Mouse (Mus musculus): ENCODE measurements around the gene Ccdc91. TPM values are rescaled to one million over a fixed set of nuclear protein-coding genes. Genes with fewer than 3 reads are reported as not detected.
A peak's percentile ranks its signal among the peaks of the same experiment; 100 is the strongest.

The Ccdc91 gene
- polyA plus RNA-seq (2015; fragmentation: Nextera tagmentation; extraction: Ambion mirVana), result 25.2 and 26.5 TPM in 2 replicates

GRCm38 (mm10) chr6:147475727-147476613 is at the start of gene Ccdc91:
Gene Ccdc91, plus strand, starts transcription at chr6:147475828.
- H3K27me3 ChIP-seq (replicated peaks), result no peaks in the 10 kb centered on the region
- ATAC-seq, result peak; percentile 99
- peak within 1 kb of the TSS; percentile 81 for H3K27ac ChIP-seq
- H3K4me3 ChIP-seq (replicated peaks), result peak within 1 kb of the TSS; percentile 63
- no peaks in the 10 kb centered on the region for H3K36me3 ChIP-seq
- peaks cover 4% of the 10 kb centered on the region; the same call in 1 of the 2 replicates for H3K4me1 ChIP-seq (replicated peaks)
- no peaks in the 10 kb centered on the region for H3K9me3 ChIP-seq
- peak within 1 kb of the TSS; percentile 79 for H3K4me2 ChIP-seq (replicated peaks)
- under 1% methylated on average over 78 of the region's 78 CpGs for WGBS
- H3K9ac ChIP-seq, result peak within 1 kb of the TSS; percentile 71

GRCm38 (mm10) chr6:147426927-147427487 is 48.6 kb upstream of the Ccdc91 start:
- Histone ChIP-seq H3K27me3 (replicated peaks) (no peaks in the 10 kb centered on the region), H3K9ac (no peak overlapping the region), H3K4me1 (replicated peaks) (no peaks in the 10 kb centered on the region), H3K4me3 (replicated peaks) (no peak overlapping the region), H3K9me3 (no peaks in the 10 kb centered on the region), H3K4me2 (replicated peaks) (no peak overlapping the region), H3K27ac (no peak overlapping the region), H3K36me3 (no peaks in the 10 kb centered on the region)
- 79% methylated on average over 11 of the region's 11 CpGs for WGBS
- no peak for ATAC-seq

GRCm38 (mm10) chr6:147455775-147456174 is 19.9 kb upstream of the Ccdc91 start:
- ATAC-seq, result no peak

GRCm38 (mm10) chr6:147458637-147459301 is 16.9 kb upstream of the Ccdc91 start:
- no peak for ATAC-seq
- Histone ChIP-seq H3K27me3 (replicated peaks) (no peaks in the 10 kb centered on the region), H3K9ac (no peak overlapping the region), H3K4me2 (replicated peaks) (no peak overlapping the region), H3K4me3 (replicated peaks) (no peak overlapping the region), H3K36me3 (no peaks in the 10 kb centered on the region), H3K9me3 (no peaks in the 10 kb centered on the region), H3K27ac (no peak overlapping the region), H3K4me1 (replicated peaks) (no peaks in the 10 kb centered on the region)
- 86% methylated on average over 11 of the region's 11 CpGs for WGBS

More at GRCm38 (mm10) chr6:147455775-147456174, 19.9 kb upstream of the Ccdc91 start:
- no peaks in the 10 kb centered on the region for H3K4me1 ChIP-seq (replicated peaks)
- H3K27ac ChIP-seq, result no peak overlapping the region
- H3K27me3 ChIP-seq (replicated peaks), result no peaks in the 10 kb centered on the region
- no peaks in the 10 kb centered on the region for H3K36me3 ChIP-seq
- no peaks in the 10 kb centered on the region for H3K9me3 ChIP-seq
- no peak overlapping the region for H3K4me2 ChIP-seq (replicated peaks)
- H3K4me3 ChIP-seq (replicated peaks), result no peak overlapping the region
- no peak overlapping the region for H3K9ac ChIP-seq
- 90% methylated on average over 5 of the region's 5 CpGs for WGBS

GRCm38 (mm10) chr6:147470016-147470415 is 5.6 kb upstream of the Ccdc91 start:
- WGBS, result 43% methylated on average over 5 of the region's 5 CpGs
- no peaks in the 10 kb centered on the region for H3K9me3 ChIP-seq
- no peak overlapping the region for H3K27ac ChIP-seq
- H3K4me2 ChIP-seq (replicated peaks), result no peak overlapping the region
- H3K36me3 ChIP-seq, result no peaks in the 10 kb centered on the region
- ATAC-seq, result no peak
- H3K4me1 ChIP-seq (replicated peaks), result no peaks in the 10 kb centered on the region
- no peak overlapping the region for H3K4me3 ChIP-seq (replicated peaks)
- no peaks in the 10 kb centered on the region for H3K27me3 ChIP-seq (replicated peaks)
- H3K9ac ChIP-seq, result no peak overlapping the region

GRCm38 (mm10) chr6:147481141-147481540 is 5.5 kb downstream of the Ccdc91 start:
- no peaks in the 10 kb centered on the region for H3K27me3 ChIP-seq (replicated peaks)
- no peak for ATAC-seq
- WGBS, result 91% methylated on average over 5 of the region's 5 CpGs
- no peaks in the 10 kb centered on the region for H3K36me3 ChIP-seq
- H3K27ac ChIP-seq, result no peak overlapping the region
- H3K9me3 ChIP-seq, result no peaks in the 10 kb centered on the region
- H3K4me2 ChIP-seq (replicated peaks), result no peak overlapping the region
- no peak overlapping the region for H3K9ac ChIP-seq
- H3K4me3 ChIP-seq (replicated peaks), result no peak overlapping the region
- H3K4me1 ChIP-seq (replicated peaks), result peaks cover 4% of the 10 kb centered on the region; the same call in 1 of the 2 replicates

GRCm38 (mm10) chr6:147490120-147490519 is 14.5 kb downstream of the Ccdc91 start:
- no peak for ATAC-seq
- Histone ChIP-seq H3K9me3 (no peaks in the 10 kb centered on the region), H3K4me3 (replicated peaks) (no peak overlapping the region), H3K27me3 (replicated peaks) (no peaks in the 10 kb centered on the region), H3K27ac (no peak overlapping the region), H3K9ac (no peak overlapping the region), H3K36me3 (no peaks in the 10 kb centered on the region), H3K4me2 (replicated peaks) (no peak overlapping the region), H3K4me1 (replicated peaks) (no peaks in the 10 kb centered on the region)
- 94% methylated on average over 3 of the region's 3 CpGs for WGBS

- 90% methylated on average over 4 of the region's 4 CpGs for WGBS
- H3K36me3 ChIP-seq, result no peaks in the 10 kb centered on the region
- H3K4me2 ChIP-seq (replicated peaks), result no peak overlapping the region
- ATAC-seq, result no peak
- no peaks in the 10 kb centered on the region for H3K27me3 ChIP-seq (replicated peaks)
- no peaks in the 10 kb centered on the region for H3K4me1 ChIP-seq (replicated peaks)
- no peaks in the 10 kb centered on the region for H3K9me3 ChIP-seq
- no peak overlapping the region for H3K9ac ChIP-seq
- no peak overlapping the region for H3K4me3 ChIP-seq (replicated peaks)
- H3K27ac ChIP-seq, result no peak overlapping the region
Observed at GRCm38 (mm10) chr6:147492551-147492950, 16.9 kb downstream of the Ccdc91 start.

GRCm38 (mm10) chr6:147501439-147501838 is 25.8 kb downstream of the Ccdc91 start:
- 0 out of 2 replicates have a peak, but pooled peaks cover 4% of the 10 kb centered on the region for H3K4me1 ChIP-seq (replicated peaks)
- no peak overlapping the region for H3K27ac ChIP-seq
- H3K4me2 ChIP-seq (replicated peaks), result no peak overlapping the region
- H3K9me3 ChIP-seq, result no peaks in the 10 kb centered on the region
- ATAC-seq, result no peak
- H3K4me3 ChIP-seq (replicated peaks), result no peak overlapping the region
- WGBS, result 85% methylated on average over 3 of the region's 3 CpGs
- no peaks in the 10 kb centered on the region for H3K27me3 ChIP-seq (replicated peaks)
- H3K36me3 ChIP-seq, result no peaks in the 10 kb centered on the region
- no peak overlapping the region for H3K9ac ChIP-seq

- no peak for ATAC-seq
- Histone ChIP-seq H3K4me2 (replicated peaks) (no peak overlapping the region), H3K27ac (no peak overlapping the region), H3K9ac (no peak overlapping the region), H3K4me3 (replicated peaks) (no peak overlapping the region), H3K9me3 (no peaks in the 10 kb centered on the region), H3K27me3 (replicated peaks) (no peaks in the 10 kb centered on the region), H3K36me3 (no peaks in the 10 kb centered on the region), H3K4me1 (replicated peaks) (0 out of 2 replicates have a peak, but pooled peaks cover 4% of the 10 kb centered on the region)
- WGBS, result 50% methylated on average over 9 of the region's 9 CpGs
Observed at GRCm38 (mm10) chr6:147506074-147506473, 30.4 kb downstream of the Ccdc91 start.

- ATAC-seq, result no peak
- Histone ChIP-seq H3K27ac (no peak overlapping the region), H3K4me1 (replicated peaks) (0 out of 2 replicates have a peak, but pooled peaks cover 4% of the 10 kb centered on the region), H3K27me3 (replicated peaks) (no peaks in the 10 kb centered on the region), H3K9me3 (no peaks in the 10 kb centered on the region), H3K36me3 (no peaks in the 10 kb centered on the region), H3K4me3 (replicated peaks) (no peak overlapping the region), H3K9ac (no peak overlapping the region), H3K4me2 (replicated peaks) (no peak overlapping the region)
- 70% methylated on average over 10 of the region's 10 CpGs for WGBS
Observed at GRCm38 (mm10) chr6:147506496-147506895, 30.9 kb downstream of the Ccdc91 start.

- 85% methylated on average over 6 of the region's 6 CpGs for WGBS
- Histone ChIP-seq H3K9ac (no peak overlapping the region), H3K27ac (no peak overlapping the region), H3K9me3 (no peaks in the 10 kb centered on the region), H3K4me1 (replicated peaks) (0 out of 2 replicates have a peak, but pooled peaks cover 4% of the 10 kb centered on the region), H3K36me3 (no peaks in the 10 kb centered on the region), H3K27me3 (replicated peaks) (no peaks in the 10 kb centered on the region), H3K4me2 (replicated peaks) (no peak overlapping the region), H3K4me3 (replicated peaks) (no peak overlapping the region)
- ATAC-seq, result no peak
Observed at GRCm38 (mm10) chr6:147507186-147507585, 31.6 kb downstream of the Ccdc91 start.
